Mouse (Mus musculus): ENCODE measurements around the gene Ess2.

- TF ChIP-seq CTCF (IDR thresholded peaks at IDR 0.05; ENCODE audit: borderline replicate concordance, insufficient read depth, low read depth, low read length), result no peak
- TF ChIP-seq POLR2A (IDR thresholded peaks at IDR 0.05; ENCODE audit: borderline replicate concordance, insufficient read depth, low read length), result no peak
Measured at GRCm38 (mm10) chr16:17865770-17866169, 45.4 kb downstream of the Ess2 start.

Data from cerebellum, adult 2 months (tissue).